Mouse (Mus musculus): Measurements from ENCODE around the gene Rgl3.

Gene Rgl3

GRCm38 (mm10) chr9:21978398-21979128 is 10.7 kb downstream of the Rgl3 start:
- DNase-seq = no peak

GRCm38 (mm10) chr9:21977972-21978371 is 11.3 kb downstream of the Rgl3 start:
- no peak for DNase-seq

GRCm38 (mm10) chr9:21977331-21977730 is 11.9 kb downstream of the Rgl3 start:
- DNase-seq = no peak

- DNase-seq = no peak
These were observed 12.5 kb downstream of the Rgl3 start for GRCm38 (mm10) chr9:21976626-21977175.

GRCm38 (mm10) chr9:21969304-21969703 is 19.9 kb downstream of the Rgl3 start:
- no peak for DNase-seq

GRCm38 (mm10) chr9:21968883-21969282 is 20.4 kb downstream of the Rgl3 start:
- DNase-seq = no peak

- peak; percentile 63 for DNase-seq
These were observed 25.8 kb downstream of the Rgl3 start, which contains the start of gene Epor for GRCm38 (mm10) chr9:21963417-21963816. TSS of gene Epor (minus strand) at chr9:21963506.

- DNase-seq = peak; percentile 74
These were observed 26.7 kb downstream of the Rgl3 start for GRCm38 (mm10) chr9:21962416-21963059.

- DNase-seq = peak; percentile 25
These were observed 27.2 kb downstream of the Rgl3 start for GRCm38 (mm10) chr9:21962010-21962409.

- DNase-seq = peak; percentile 21
These were observed 27.8 kb downstream of the Rgl3 start for GRCm38 (mm10) chr9:21961366-21961980.

- peak; percentile 31 for DNase-seq
These were observed 28.6 kb downstream of the Rgl3 start for GRCm38 (mm10) chr9:21960558-21961208.

- DNase-seq = no peak
These were observed 29.1 kb downstream of the Rgl3 start for GRCm38 (mm10) chr9:21960135-21960534.

- no peak for DNase-seq
These were observed 30.0 kb downstream of the Rgl3 start for GRCm38 (mm10) chr9:21959244-21959643.

GRCm38 (mm10) chr9:21958372-21958771 is 30.9 kb downstream of the Rgl3 start:
- DNase-seq = no peak

- DNase-seq = peak; percentile 99
These were observed 33.5 kb downstream of the Rgl3 start, which contains the start of gene Swsap1 for GRCm38 (mm10) chr9:21955570-21956281. TSS of gene Swsap1 (plus strand) at chr9:21955755.

GRCm38 (mm10) chr9:21955225-21955569 is 34.0 kb downstream of the Rgl3 start:
- no peak for DNase-seq

GRCm38 (mm10) chr9:21954635-21955034 is 34.6 kb downstream of the Rgl3 start:
- no peak for DNase-seq

GRCm38 (mm10) chr9:21953600-21953999 is 35.6 kb downstream of the Rgl3 start:
- peak; percentile 56 for DNase-seq

GRCm38 (mm10) chr9:21951977-21952376 is 37.3 kb downstream of the Rgl3 start:
- DNase-seq = no peak

- DNase-seq = peak; percentile 66
These were observed 38.9 kb downstream of the Rgl3 start for GRCm38 (mm10) chr9:21950322-21950721.

- no peak for DNase-seq
These were observed 40.5 kb downstream of the Rgl3 start for GRCm38 (mm10) chr9:21948790-21949189.

- DNase-seq = no peak
These were observed 41.1 kb downstream of the Rgl3 start for GRCm38 (mm10) chr9:21948146-21948545.
